Mouse (Mus musculus) neural tube, embryonic 15.5 days (tissue): ENCODE results near the gene Tmem130. TPM values are rescaled to one million over a fixed set of nuclear protein-coding genes. Genes with fewer than 3 reads are reported as not detected.

Experiments
- ATAC-seq: fragments of 200-750 bp; cut with Nextera tagmentation; 2 replicates; pipeline ENCODE4 v1.8.0; 2017; ENCODE audit warnings: mild to moderate bottlenecking, moderate TSS enrichment, moderate library complexity; ENCODE audit not compliant: low FRiP score
- H3K27ac ChIP-seq: fragments of 300-500 bp; sonication (generic); replicated peaks from 2 replicates; pipeline ENCODE4 v1.5.1; 2015; ENCODE audit warnings: mild to moderate bottlenecking, inconsistent platforms
- H3K27me3 ChIP-seq: fragments of 300-500 bp; sonication (generic); replicated peaks from 2 replicates; pipeline ENCODE4 v1.6.1; 2015; ENCODE audit warnings: inconsistent platforms
- H3K36me3 ChIP-seq: fragments of 300-500 bp; sonication (generic); 2 replicates; pipeline ENCODE4 v1.6.1; 2015; ENCODE audit warnings: inconsistent platforms
- H3K4me1 ChIP-seq: fragments of 300-500 bp; sonication (generic); 2 replicates; pipeline ENCODE4 v1.6.1; 2015; ENCODE audit warnings: inconsistent platforms
- H3K4me2 ChIP-seq: fragments of 300-500 bp; sonication (generic); 2 replicates; pipeline ENCODE4 v1.6.1; 2015; ENCODE audit warnings: inconsistent platforms, mild to moderate bottlenecking, moderate library complexity
- H3K4me3 ChIP-seq: fragments of 300-500 bp; sonication (generic); replicated peaks from 2 replicates; pipeline ENCODE4 v1.5.1; 2015; ENCODE audit warnings: mild to moderate bottlenecking, inconsistent platforms
- H3K9ac ChIP-seq: fragments of 300-500 bp; sonication (generic); replicated peaks from 2 replicates; pipeline ENCODE4 v1.6.1; 2015; ENCODE audit warnings: mild to moderate bottlenecking, inconsistent platforms
- H3K9me3 ChIP-seq: fragments of 300-500 bp; sonication (generic); replicated peaks from 2 replicates; pipeline ENCODE4 v1.6.1; 2016; ENCODE audit warnings: inconsistent platforms
- WGBS: fragments of 180-500 bp; shearing (Covaris S2); methylation state at CpG from one replicate; pipeline ENCODE4 v1.1.7; 2015; ENCODE audit warnings: mixed read lengths; 5-methylcytosine and 5-hydroxymethylcytosine counted together
- polyA plus RNA-seq: library from polyadenylated mRNA; unstranded; fragments of >200 nt; fragmentation: Nextera tagmentation; extraction: Ambion mirVana; gene quantifications from 2 replicates; pipeline ENCODE4 v1.2.1, GENCODE M21; 2015

Tmem130 gene
- polyA plus RNA-seq, 1 experiment from 2014 or later, result 415 TPM

DNA sequence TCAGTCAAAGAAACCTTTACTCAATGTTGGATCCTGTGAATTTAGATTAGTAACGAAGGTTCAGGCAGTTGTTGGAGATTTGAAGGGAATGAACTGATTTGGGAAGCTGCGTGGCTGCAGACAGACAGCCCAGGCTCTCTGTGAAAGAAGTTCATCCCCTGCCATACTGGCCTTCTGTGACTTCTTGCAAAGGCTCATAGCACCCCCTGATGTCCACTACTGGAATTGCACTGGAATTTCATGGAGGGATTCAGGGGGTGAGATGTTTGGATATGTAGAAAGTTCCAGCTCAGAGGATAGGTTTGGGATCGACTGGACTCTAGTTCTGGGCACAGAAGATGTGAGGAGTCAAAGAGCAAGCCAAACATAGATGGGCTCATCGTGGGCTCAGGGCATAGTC is 27.7 kb downstream of the Tmem130 start:
- Histone ChIP-seq H3K4me2 (no peak overlapping the region), H3K36me3 (peaks cover 15% of the 10 kb centered on the region), H3K9me3 (no peaks in the 10 kb centered on the region), H3K27me3 (no peaks in the 10 kb centered on the region), H3K9ac (no peak overlapping the region), H3K27ac (no peak overlapping the region), H3K4me3 (no peak overlapping the region), H3K4me1 (0 out of 2 replicates have a peak, but pooled peaks cover 3% of the 10 kb centered on the region)
- ATAC-seq, result no peak; the same call in 1 of the 2 replicates
- WGBS, result 32% methylated on average over 4 of the region's 4 CpGs

GRCm38 (mm10) chr5:144729216-144729615 is 32.4 kb downstream of the Tmem130 start:
- WGBS, result 79% methylated on average over 8 of the region's 8 CpGs
- ATAC-seq, result no peak

DNA sequence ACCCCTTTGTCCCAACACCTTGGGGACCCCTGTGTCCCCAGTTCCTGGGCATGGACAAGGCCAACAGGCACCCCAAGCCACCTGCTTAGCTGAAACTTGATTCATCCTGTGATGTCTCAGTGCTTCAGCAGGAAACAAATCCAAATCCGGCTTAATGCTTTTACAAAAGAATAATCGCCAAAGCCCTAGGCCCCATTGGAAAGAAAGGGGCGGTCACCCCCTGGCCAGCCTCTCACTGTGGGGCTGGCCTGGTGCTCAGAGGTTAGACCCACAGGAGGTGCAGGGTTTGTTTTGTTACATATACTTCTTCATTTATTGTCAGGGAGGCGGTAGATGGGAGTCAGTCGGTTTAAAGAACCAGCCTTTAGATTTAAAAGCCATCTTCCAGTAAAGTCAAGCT is 33.4 kb downstream of the Tmem130 start:
- Histone ChIP-seq H3K27me3 (peaks cover 8% of the 10 kb centered on the region; the same call in 1 of the 2 replicates), H3K36me3 (no peaks in the 10 kb centered on the region), H3K27ac (no peak overlapping the region), H3K4me1 (no peaks in the 10 kb centered on the region), H3K4me2 (no peak overlapping the region), H3K9ac (no peak overlapping the region), H3K9me3 (no peaks in the 10 kb centered on the region), H3K4me3 (no peak overlapping the region)
- 33% methylated on average over 5 of the region's 5 CpGs for WGBS
- no peak for ATAC-seq

More at GRCm38 (mm10) chr5:144729216-144729615, 32.4 kb downstream of the Tmem130 start:
- H3K36me3 ChIP-seq, result no peaks in the 10 kb centered on the region
- no peak overlapping the region for H3K4me3 ChIP-seq
- H3K27ac ChIP-seq, result no peak overlapping the region
- no peaks in the 10 kb centered on the region for H3K4me1 ChIP-seq
- no peak overlapping the region for H3K4me2 ChIP-seq
- H3K9ac ChIP-seq, result no peak overlapping the region
- peaks cover 8% of the 10 kb centered on the region; the same call in 1 of the 2 replicates for H3K27me3 ChIP-seq
- H3K9me3 ChIP-seq, result no peaks in the 10 kb centered on the region

DNA sequence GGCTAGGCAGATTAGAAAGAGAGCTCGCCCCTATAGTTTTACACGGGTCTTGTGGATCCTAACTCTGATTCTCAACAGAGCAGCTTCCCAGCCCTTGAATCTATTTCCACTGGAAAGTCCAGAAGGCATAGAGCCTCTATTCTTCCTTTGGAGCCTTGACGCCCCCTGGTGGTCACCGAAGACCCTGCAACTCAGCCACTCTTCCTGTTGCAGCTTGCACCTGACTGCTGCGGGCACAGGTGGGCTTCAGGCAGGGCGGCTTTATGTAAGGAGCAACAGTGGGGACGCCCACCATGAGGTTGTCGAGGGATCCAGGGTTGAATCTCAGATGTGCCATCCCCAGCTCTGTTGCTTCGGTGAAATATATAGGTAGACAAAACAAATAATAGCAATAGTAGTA is 34.5 kb downstream of the Tmem130 start:
- H3K4me2 ChIP-seq, result no peak overlapping the region
- ATAC-seq, result peak; percentile 38; the same call in 1 of the 2 replicates
- no peaks in the 10 kb centered on the region for H3K9me3 ChIP-seq
- H3K4me1 ChIP-seq, result no peaks in the 10 kb centered on the region
- no peak overlapping the region for H3K9ac ChIP-seq
- no peaks in the 10 kb centered on the region for H3K36me3 ChIP-seq
- H3K4me3 ChIP-seq, result no peak overlapping the region
- no peak overlapping the region for H3K27ac ChIP-seq
- H3K27me3 ChIP-seq, result peaks cover 8% of the 10 kb centered on the region; the same call in 1 of the 2 replicates
- 6% methylated on average over 9 of the region's 9 CpGs for WGBS

- ATAC-seq, result no peak
- H3K4me1 ChIP-seq, result no peaks in the 10 kb centered on the region
- 80% methylated on average over 3 of the region's 3 CpGs for WGBS
- H3K27me3 ChIP-seq, result peaks cover 8% of the 10 kb centered on the region; the same call in 1 of the 2 replicates
- no peaks in the 10 kb centered on the region for H3K9me3 ChIP-seq
- no peak overlapping the region for H3K4me3 ChIP-seq
- H3K27ac ChIP-seq, result no peak overlapping the region
- no peaks in the 10 kb centered on the region for H3K36me3 ChIP-seq
- no peak overlapping the region for H3K9ac ChIP-seq
- no peak overlapping the region for H3K4me2 ChIP-seq
Observed at GRCm38 (mm10) chr5:144725554-144725953, 36.1 kb downstream of the Tmem130 start.

GRCm38 (mm10) chr5:144724926-144725325 is 36.7 kb downstream of the Tmem130 start:
- no peak overlapping the region for H3K4me3 ChIP-seq
- 17% methylated on average over 2 of the region's 2 CpGs for WGBS
- no peak for ATAC-seq

GRCm38 (mm10) chr5:144720281-144720680 is 41.3 kb downstream of the Tmem130 start:
- 61% methylated on average over 4 of the region's 4 CpGs for WGBS
- peaks cover 5% of the 10 kb centered on the region; the same call in 1 of the 2 replicates for H3K4me1 ChIP-seq
- no peak overlapping the region for H3K4me3 ChIP-seq
- H3K9me3 ChIP-seq, result no peaks in the 10 kb centered on the region
- ATAC-seq, result no peak
- no peaks in the 10 kb centered on the region for H3K27me3 ChIP-seq
- no peak overlapping the region for H3K9ac ChIP-seq
- H3K36me3 ChIP-seq, result no peaks in the 10 kb centered on the region
- no peak overlapping the region for H3K4me2 ChIP-seq
- H3K27ac ChIP-seq, result 0 out of 2 replicates have a peak overlapping the region, but pooled peaks have one; percentile 28

More at GRCm38 (mm10) chr5:144724926-144725325, 36.7 kb downstream of the Tmem130 start:
- Histone ChIP-seq H3K27ac (no peak overlapping the region), H3K4me2 (no peak overlapping the region), H3K9ac (no peak overlapping the region), H3K9me3 (no peaks in the 10 kb centered on the region), H3K36me3 (no peaks in the 10 kb centered on the region), H3K4me1 (peaks cover 4% of the 10 kb centered on the region; the same call in 1 of the 2 replicates), H3K27me3 (peaks cover 8% of the 10 kb centered on the region; the same call in 1 of the 2 replicates)

GRCm38 (mm10) chr5:144719781-144720180 is 41.8 kb downstream of the Tmem130 start:
- no peak overlapping the region for H3K9ac ChIP-seq
- no peaks in the 10 kb centered on the region for H3K36me3 ChIP-seq
- H3K4me1 ChIP-seq, result peaks cover 5% of the 10 kb centered on the region; the same call in 1 of the 2 replicates
- H3K4me2 ChIP-seq, result no peak overlapping the region
- H3K4me3 ChIP-seq, result no peak overlapping the region
- H3K9me3 ChIP-seq, result no peaks in the 10 kb centered on the region
- H3K27ac ChIP-seq, result peak overlapping the region; percentile 28; the same call in 1 of the 2 replicates
- ATAC-seq, result no peak
- 57% methylated on average over 6 of the region's 6 CpGs for WGBS
- no peaks in the 10 kb centered on the region for H3K27me3 ChIP-seq

- WGBS, result 65% methylated on average over 6 of the region's 6 CpGs
- no peaks in the 10 kb centered on the region for H3K27me3 ChIP-seq
- no peaks in the 10 kb centered on the region for H3K9me3 ChIP-seq
- H3K9ac ChIP-seq, result no peak overlapping the region
- no peak overlapping the region for H3K4me2 ChIP-seq
- H3K36me3 ChIP-seq, result no peaks in the 10 kb centered on the region
- ATAC-seq, result no peak
- H3K27ac ChIP-seq, result no peak overlapping the region
- no peak overlapping the region for H3K4me3 ChIP-seq
- peaks cover 5% of the 10 kb centered on the region; the same call in 1 of the 2 replicates for H3K4me1 ChIP-seq
Observed at GRCm38 (mm10) chr5:144717186-144717585, 44.4 kb downstream of the Tmem130 start.

GRCm38 (mm10) chr5:144713371-144713770 is 48.2 kb downstream of the Tmem130 start:
- H3K4me2 ChIP-seq, result no peak overlapping the region
- no peak overlapping the region for H3K27ac ChIP-seq
- no peak overlapping the region for H3K9ac ChIP-seq
- H3K9me3 ChIP-seq, result no peaks in the 10 kb centered on the region
- H3K27me3 ChIP-seq, result no peaks in the 10 kb centered on the region
- H3K4me1 ChIP-seq, result no peaks in the 10 kb centered on the region
- WGBS, result 87% methylated on average over 10 of the region's 10 CpGs
- ATAC-seq, result no peak
- no peaks in the 10 kb centered on the region for H3K36me3 ChIP-seq
- no peak overlapping the region for H3K4me3 ChIP-seq

DNA sequence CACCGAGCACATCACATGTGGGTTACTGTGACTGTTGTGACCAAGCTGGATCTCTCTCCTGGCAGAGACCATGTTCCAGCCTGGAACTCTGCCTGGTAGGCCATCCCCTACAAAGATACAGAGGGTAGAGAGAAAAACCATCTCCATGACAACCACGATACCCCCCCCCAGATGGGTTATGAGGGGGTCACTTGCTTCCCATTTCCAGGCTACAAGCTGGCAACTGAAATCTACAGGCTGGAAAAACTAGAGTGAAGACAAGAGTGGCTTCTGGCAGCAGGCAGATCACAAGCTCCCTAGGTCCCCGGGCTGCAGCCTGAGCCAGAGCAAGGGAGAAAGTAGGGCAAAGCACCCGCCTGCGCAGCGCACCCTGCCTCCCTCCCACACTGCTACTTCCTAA is 54.0 kb downstream of the Tmem130 start:
- no peak overlapping the region for H3K9ac ChIP-seq
- ATAC-seq, result no peak
- H3K4me3 ChIP-seq, result no peak overlapping the region
- H3K27ac ChIP-seq, result peak overlapping the region; percentile 45; the same call in 1 of the 2 replicates
- peaks cover 24% of the 10 kb centered on the region for H3K4me1 ChIP-seq
- 84% methylated on average over 6 of the region's 6 CpGs for WGBS
- no peak overlapping the region for H3K4me2 ChIP-seq
- H3K9me3 ChIP-seq, result no peaks in the 10 kb centered on the region
- H3K36me3 ChIP-seq, result no peaks in the 10 kb centered on the region
- H3K27me3 ChIP-seq, result no peaks in the 10 kb centered on the region

- peak; percentile 75 for ATAC-seq
- WGBS, result 31% methylated on average over 20 of the region's 20 CpGs
- Histone ChIP-seq H3K4me3 (no peak overlapping the region), H3K27me3 (no peaks in the 10 kb centered on the region), H3K9ac (no peak overlapping the region), H3K36me3 (no peaks in the 10 kb centered on the region), H3K27ac (peak overlapping the region; percentile 84), H3K9me3 (no peaks in the 10 kb centered on the region), H3K4me2 (peak overlapping the region; percentile 11), H3K4me1 (peaks cover 24% of the 10 kb centered on the region)
Observed at GRCm38 (mm10) chr5:144703464-144704368, 57.9 kb downstream of the Tmem130 start.
